Mouse (Mus musculus): ENCODE results near the gene Prune2.
"Not testable (repeated sequence)": the region's sequence is repeated elsewhere in the genome, so short reads cannot be mapped to it uniquely, and the experiment has no call there.

- TF ChIP-seq POLR2A (IDR thresholded peaks at IDR 0.05; ENCODE audit: borderline replicate concordance, extremely low read depth, low read depth, low read length); CTCF (IDR thresholded peaks at IDR 0.05; ENCODE audit: insufficient read depth, low read length): not testable (repeated sequence)
These were observed 218.6 kb downstream of the Prune2 start for GRCm38 (mm10) chr19:17174501-17174900.
